Mouse (Mus musculus) left cerebral cortex, postnatal 4 days (tissue): ENCODE measurements around the gene Gm11237. TPM values are rescaled to one million over a fixed set of nuclear protein-coding genes. Genes with fewer than 3 reads are reported as not detected.
"Not testable (repeated sequence)": the region's sequence is repeated elsewhere in the genome, so short reads cannot be mapped to it uniquely, and the experiment has no call there.

Experiments
- DNase-seq: peaks from one replicate; pipeline ENCODE4 v3.0.0-alpha.2; 2022
- intact Hi-C: fragments of 180-260 bp; cut with DNase I; formaldehyde crosslinking; loops from one replicate; pipeline ENCODE4 v1.15.1; 2025
- total RNA-seq, 2 experiments: library from RNA; stranded (reverse); gene quantifications; 2 replicates each; pipeline ENCODE4 v1.2.3; 2021

The Gm11237 gene
- not detected for total RNA-seq

DNA sequence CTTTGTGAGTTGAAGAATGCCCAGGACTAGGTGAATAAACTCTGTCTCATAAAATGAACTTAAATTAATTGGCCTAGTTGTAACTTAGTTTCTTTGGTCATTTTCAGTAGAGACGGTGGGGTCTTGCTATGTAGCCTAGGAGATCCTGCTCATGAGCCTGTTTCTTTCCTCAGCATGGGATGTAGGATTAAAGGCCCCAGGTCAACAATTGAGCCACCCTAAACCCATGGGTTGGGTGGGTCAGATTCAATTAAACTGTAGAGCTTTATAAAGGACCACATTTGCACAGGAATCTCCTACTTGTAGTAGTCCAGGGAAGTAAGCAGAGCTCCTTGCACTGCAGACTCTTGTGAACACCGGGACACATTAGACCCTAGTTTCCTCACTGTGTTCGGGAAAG is at the start of gene Gm11237:
Gm11237 (plus strand) TSS at position 301 of the 400 bp plus-strand sequence.
- intact Hi-C loops, DNase-seq: not testable (repeated sequence)

DNA sequence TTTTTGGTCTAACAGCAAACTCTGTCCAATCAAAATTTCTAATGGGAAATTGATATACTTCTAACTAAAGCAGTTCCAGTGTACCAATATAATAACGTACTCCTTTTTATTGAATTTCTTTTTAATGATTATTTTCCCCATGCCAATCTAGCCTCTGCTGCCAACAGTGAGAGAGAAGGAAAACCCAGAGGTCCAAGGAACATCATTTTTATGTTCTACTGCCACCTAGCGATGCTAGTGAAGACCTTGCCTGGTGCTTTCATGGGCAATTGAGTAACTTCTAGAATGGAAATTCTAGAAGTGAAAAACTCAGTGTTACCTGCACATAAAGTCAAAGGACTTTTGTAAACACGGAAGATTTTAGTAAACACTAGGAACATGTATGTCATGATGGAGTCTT is 23.5 kb upstream of the Gm11237 start:
- intact Hi-C loops: no loop called here
- DNase-seq: peak; percentile 2

DNA sequence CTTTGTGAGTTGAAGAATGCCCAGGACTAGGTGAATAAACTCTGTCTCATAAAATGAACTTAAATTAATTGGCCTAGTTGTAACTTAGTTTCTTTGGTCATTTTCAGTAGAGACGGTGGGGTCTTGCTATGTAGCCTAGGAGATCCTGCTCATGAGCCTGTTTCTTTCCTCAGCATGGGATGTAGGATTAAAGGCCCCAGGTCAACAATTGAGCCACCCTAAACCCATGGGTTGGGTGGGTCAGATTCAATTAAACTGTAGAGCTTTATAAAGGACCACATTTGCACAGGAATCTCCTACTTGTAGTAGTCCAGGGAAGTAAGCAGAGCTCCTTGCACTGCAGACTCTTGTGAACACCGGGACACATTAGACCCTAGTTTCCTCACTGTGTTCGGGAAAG is 15.2 kb upstream of the Gm11237 start, which contains the start of gene Gm11238:
Gm11238 (plus strand) TSS at position 301 of the 400 bp plus-strand sequence.
- not testable (repeated sequence) for DNase-seq
- intact Hi-C loops: loop anchor here (10.0 kb wide), 1 partner anchor 407 kb away; the partner anchor contains the start of gene Frmd3

DNA sequence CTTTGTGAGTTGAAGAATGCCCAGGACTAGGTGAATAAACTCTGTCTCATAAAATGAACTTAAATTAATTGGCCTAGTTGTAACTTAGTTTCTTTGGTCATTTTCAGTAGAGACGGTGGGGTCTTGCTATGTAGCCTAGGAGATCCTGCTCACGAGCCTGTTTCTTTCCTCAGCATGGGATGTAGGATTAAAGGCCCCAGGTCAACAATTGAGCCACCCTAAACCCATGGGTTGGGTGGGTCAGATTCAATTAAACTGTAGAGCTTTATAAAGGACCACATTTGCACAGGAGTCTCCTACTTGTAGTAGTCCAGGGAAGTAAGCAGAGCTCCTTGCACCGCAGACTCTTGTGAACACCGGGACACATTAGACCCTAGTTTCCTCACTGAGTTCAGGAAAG is 15.0 kb downstream of the Gm11237 start, which contains the start of gene Gm11236:
Gm11236 (plus strand) TSS at position 301 of the 400 bp plus-strand sequence.
- DNase-seq, intact Hi-C loops: not testable (repeated sequence)

DNA sequence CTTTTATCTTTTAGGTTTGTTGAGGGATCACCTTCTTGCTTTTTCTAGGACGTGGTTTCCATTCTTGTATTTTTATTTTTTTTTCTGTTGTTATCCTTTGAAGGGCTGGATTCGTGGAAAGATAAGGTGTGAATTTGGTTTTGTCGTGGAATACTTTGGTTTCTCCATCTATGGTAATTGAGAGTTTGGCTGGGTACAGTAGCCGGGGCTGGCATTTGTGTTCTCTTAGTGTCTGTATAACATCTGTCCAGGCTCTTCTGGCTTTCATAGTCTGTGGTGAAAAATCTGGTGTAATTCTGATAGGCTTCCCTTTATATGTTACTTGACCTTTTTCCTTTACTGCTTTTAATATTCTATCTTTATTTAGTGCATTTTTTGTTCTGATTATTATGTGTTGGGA is 39.1 kb downstream of the Gm11237 start:
- intact Hi-C loops: not testable (repeated sequence)

DNA sequence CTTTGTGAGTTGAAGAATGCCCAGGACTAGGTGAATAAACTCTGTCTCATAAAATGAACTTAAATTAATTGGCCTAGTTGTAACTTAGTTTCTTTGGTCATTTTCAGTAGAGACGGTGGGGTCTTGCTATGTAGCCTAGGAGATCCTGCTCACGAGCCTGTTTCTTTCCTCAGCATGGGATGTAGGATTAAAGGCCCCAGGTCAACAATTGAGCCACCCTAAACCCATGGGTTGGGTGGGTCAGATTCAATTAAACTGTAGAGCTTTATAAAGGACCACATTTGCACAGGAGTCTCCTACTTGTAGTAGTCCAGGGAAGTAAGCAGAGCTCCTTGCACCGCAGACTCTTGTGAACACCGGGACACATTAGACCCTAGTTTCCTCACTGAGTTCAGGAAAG is 45.3 kb downstream of the Gm11237 start, which contains the start of gene Gm11239:
Gm11239 (plus strand) TSS at position 301 of the 400 bp plus-strand sequence.
- intact Hi-C loops, DNase-seq: not testable (repeated sequence)

More for the DNA sequence above, 39.1 kb downstream of the Gm11237 start:
- DNase-seq: peak; percentile 0

Other genes starting within 250 kb of the Gm11237 start
- not detected for gene Gm11487, start 217.9 kb upstream of the Gm11237 start, total RNA-seq
- not detected for gene Gm11238, start 15.1 kb upstream of the Gm11237 start, total RNA-seq
- not detected for gene Gm11236, start 15.1 kb downstream of the Gm11237 start, total RNA-seq
- not detected for gene Gm11239, start 45.4 kb downstream of the Gm11237 start, total RNA-seq
- not detected for gene Gm428, start 60.5 kb downstream of the Gm11237 start, total RNA-seq
- under 1 TPM; 0.62 to 0.77 TPM for gene Rasef, start 168.0 kb downstream of the Gm11237 start, total RNA-seq